Comparison of ENCODE assay signal across 21 mouse cellular contexts in the genomic region with DNA sequence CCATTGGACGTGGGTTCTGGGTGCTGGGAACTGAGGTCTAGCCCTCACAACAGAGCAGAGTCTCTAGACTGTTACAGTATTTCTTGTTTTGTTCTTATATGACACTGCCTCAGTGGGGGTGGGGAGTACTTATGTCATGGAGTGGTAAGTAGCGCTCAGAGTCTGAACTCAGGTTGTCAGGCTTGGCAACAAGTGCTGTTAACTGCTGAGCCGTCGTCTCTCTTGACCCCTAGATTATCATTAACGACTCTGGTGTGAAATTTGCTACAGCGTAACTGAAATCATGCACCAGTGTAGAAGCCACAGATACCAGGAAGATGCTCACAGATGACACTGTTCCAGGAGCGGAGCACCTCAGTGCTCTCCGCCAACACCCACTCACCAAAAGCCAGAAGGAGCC.
"Had no signal": no experiment of that assay in that cellular context is flagged by ENCODE, and none has a peak within 500 bp of the region (broad histone marks: within the 10 kb centered on the region; RNA-seq: fewer than 3 reads in every experiment).

No protein-coding gene starts in this region.

- H3K4me1 ChIP-seq: limb, embryonic 12.5 days; neural tube, embryonic 12.5 days had no signal

- H3K27ac ChIP-seq: limb, embryonic 12.5 days; limb, embryonic 15.5 days; liver, embryonic 14.5 days; macrophage; midbrain, embryonic 12.5 days; midbrain, embryonic 15.5 days; neural tube, embryonic 12.5 days; neural tube, embryonic 15.5 days; stomach, postnatal 0 days had no signal

- H3K9me3 ChIP-seq: limb, embryonic 12.5 days; limb, embryonic 15.5 days; midbrain, embryonic 12.5 days; midbrain, embryonic 15.5 days; neural tube, embryonic 12.5 days; neural tube, embryonic 15.5 days had no signal

- H3K4me3 ChIP-seq: limb, embryonic 12.5 days; limb, embryonic 15.5 days; midbrain, embryonic 12.5 days; midbrain, embryonic 15.5 days; neural tube, embryonic 12.5 days; neural tube, embryonic 15.5 days had no signal

- ATAC-seq: liver, postnatal 0 days; lung, postnatal 0 days; midbrain, embryonic 15.5 days had no signal

- H3K9ac ChIP-seq: limb, embryonic 12.5 days; limb, embryonic 15.5 days; liver, embryonic 14.5 days; liver, postnatal 0 days; lung, embryonic 14.5 days; midbrain, embryonic 12.5 days; midbrain, embryonic 15.5 days; neural tube, embryonic 12.5 days; neural tube, embryonic 15.5 days had no signal

- H3K4me2 ChIP-seq: limb, embryonic 12.5 days; limb, embryonic 15.5 days; liver, embryonic 11.5 days; lung, embryonic 14.5 days; midbrain, embryonic 12.5 days; midbrain, embryonic 15.5 days; neural tube, embryonic 12.5 days; neural tube, embryonic 15.5 days had no signal

- H3K27me3 ChIP-seq: limb, embryonic 12.5 days; limb, embryonic 15.5 days; midbrain, embryonic 12.5 days; midbrain, embryonic 15.5 days; neural tube, embryonic 12.5 days; neural tube, embryonic 15.5 days had no signal

- DNase-seq: kidney, postnatal 10 days; left cerebral cortex, postnatal 4 days; liver, postnatal 0 days; lung, embryonic 14.5 days; right cerebral cortex, adult 18-20 months; right cerebral cortex, postnatal 14 days; right cerebral cortex, postnatal 4 days; thymus, adult 2 months; thymus, postnatal 14 days; thymus, postnatal 4 days had no signal
